Mouse (Mus musculus) lung, postnatal 0 days (tissue): Measurements from ENCODE around the gene Fam168b.

Source experiments
- CTCF ChIP-seq: IDR thresholded peaks from 2 replicates; pipeline ENCODE4 v1.5.1; 2016; ENCODE audit warnings: antibody characterized with exemption, mild to moderate bottlenecking
- EP300 ChIP-seq: IDR thresholded peaks from 2 replicates; pipeline ENCODE4 v1.6.1; 2016; ENCODE audit warnings: antibody characterized with exemption, mild to moderate bottlenecking, control low read depth

GRCm38 (mm10) chr1:34860205-34860604 is 17.3 kb upstream of the Fam168b start:
- no peak for TF ChIP-seq CTCF
- TF ChIP-seq EP300: no peak
